Mouse (Mus musculus): ENCODE data around the gene Hao2. TPM values are rescaled to one million over a fixed set of nuclear protein-coding genes. Genes with fewer than 3 reads are reported as not detected.

Hao2 gene
- total RNA-seq (2021), result not detected
- long read RNA-seq, experiment 1, result 0 reads
- long read RNA-seq, experiment 2, result 0 reads

DNA sequence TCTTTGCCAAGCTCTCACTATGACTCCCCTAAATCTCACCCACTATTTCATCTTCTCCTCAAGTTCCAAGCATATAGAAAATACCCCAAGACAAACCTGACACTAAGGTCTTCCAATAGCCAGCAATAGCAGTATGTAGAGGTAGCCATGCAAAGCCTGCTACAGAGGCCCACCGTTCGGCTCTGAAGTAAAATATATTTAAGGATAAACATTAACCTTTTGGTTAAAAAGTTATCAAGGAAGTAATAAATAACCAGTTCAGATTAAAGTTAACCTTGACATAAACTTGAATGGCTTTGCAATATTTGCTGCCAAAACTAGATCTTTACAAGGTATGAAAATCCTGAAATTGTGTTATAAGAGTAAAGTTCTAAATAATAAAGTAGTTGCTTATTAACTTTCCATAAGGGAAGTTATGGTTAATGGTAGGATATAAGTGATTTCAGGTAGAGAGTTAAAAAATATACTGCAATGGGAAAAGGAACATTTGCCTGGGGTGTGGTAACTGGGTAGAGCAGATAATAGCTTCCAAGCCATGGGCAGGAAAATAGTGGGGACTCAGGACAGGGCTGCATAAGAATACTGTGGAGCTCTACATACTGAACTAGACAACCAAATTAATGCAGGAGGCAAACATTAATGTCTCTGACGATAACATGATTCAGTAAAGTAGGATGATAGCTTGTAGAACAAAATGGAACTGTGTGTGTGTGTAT, at the start of gene Hao2:
TSS of gene Hao2 (minus strand) at position 183 of the 716 bp plus-strand sequence.
- no peak for DNase-seq

GRCm38 (mm10) chr3:98941601-98942000, 48.6 kb upstream of the Hao2 start:
- no peak for DNase-seq

DNA sequence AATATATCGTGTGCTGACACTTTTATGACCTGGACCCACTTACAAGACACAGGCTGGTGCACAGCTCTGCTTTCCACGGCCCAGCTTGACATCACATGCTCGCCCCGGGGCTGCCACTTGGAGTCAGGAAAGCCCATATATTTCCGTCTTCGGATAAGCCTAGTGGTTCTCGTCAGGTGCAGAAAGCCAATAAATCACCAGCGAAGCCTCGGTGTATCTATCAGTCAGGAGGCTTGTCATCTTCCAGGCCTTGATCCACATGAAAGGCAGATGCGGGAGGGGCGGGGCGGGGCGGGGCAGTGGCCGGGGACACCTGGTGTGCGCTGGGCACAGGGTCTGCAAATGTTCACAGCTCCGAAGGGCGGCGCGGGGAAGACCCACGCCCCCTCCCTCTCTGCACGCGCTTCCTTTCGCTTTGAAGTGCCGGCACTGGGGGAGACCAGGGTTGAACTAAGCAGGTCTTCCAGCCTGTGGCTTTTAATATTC, 48.1 kb upstream of the Hao2 start:
- DNase-seq, result no peak

- no peak for DNase-seq
These were observed 47.2 kb upstream of the Hao2 start for GRCm38 (mm10) chr3:98940225-98940624.

DNA sequence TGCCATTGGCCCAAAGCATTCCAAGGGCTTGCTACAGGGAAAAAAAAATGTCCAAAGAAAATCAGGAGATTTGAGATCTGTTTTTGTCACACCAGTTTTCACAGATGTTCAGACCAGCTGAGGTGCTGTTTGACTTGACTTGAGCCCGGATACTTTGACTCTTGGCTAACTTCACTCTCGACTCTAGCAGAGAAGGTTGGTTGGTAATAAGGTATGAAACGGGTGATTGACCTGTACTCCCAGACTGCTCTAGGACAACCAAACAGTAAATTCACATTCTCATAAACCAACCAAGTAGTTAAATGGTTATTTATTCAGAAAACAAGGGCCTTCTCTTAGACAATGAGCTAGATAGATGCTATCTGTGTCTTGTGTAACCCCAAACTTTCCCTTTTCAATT, 43.4 kb upstream of the Hao2 start:
- DNase-seq, result no peak

GRCm38 (mm10) chr3:98934601-98935000, 41.6 kb upstream of the Hao2 start:
- no peak for DNase-seq

GRCm38 (mm10) chr3:98934041-98934440, 41.0 kb upstream of the Hao2 start:
- DNase-seq, result no peak

DNA sequence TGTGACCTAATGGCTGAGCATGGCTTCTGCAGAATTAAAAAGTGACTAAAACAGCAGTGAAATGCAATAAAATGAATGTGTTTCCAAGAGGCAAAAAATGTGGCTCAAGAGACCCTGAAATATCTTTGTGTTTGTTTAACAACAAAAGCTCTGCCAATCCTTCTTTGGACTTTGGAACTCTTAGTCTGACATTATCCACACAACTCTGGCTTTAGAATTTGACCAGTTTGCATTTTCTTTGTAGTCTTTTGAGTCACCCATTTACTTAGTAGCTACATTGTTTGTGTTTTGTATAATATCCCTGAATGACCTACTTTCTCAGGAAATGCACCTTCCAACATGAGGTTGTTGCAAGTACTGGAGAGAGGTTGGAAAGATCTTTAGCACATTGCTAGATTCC, 39.4 kb upstream of the Hao2 start:
- no peak for DNase-seq

GRCm38 (mm10) chr3:98931836-98932235, 38.8 kb upstream of the Hao2 start:
- DNase-seq, result no peak

- DNase-seq, result no peak
These were observed 27.4 kb upstream of the Hao2 start for GRCm38 (mm10) chr3:98920417-98920816.

- DNase-seq, result no peak
These were observed 24.2 kb upstream of the Hao2 start for GRCm38 (mm10) chr3:98917260-98917659.

- DNase-seq, result no peak
These were observed 23.8 kb upstream of the Hao2 start for GRCm38 (mm10) chr3:98916856-98917255.

GRCm38 (mm10) chr3:98915659-98916058, 22.6 kb upstream of the Hao2 start:
- DNase-seq, result peak; percentile 1 to 49

DNA sequence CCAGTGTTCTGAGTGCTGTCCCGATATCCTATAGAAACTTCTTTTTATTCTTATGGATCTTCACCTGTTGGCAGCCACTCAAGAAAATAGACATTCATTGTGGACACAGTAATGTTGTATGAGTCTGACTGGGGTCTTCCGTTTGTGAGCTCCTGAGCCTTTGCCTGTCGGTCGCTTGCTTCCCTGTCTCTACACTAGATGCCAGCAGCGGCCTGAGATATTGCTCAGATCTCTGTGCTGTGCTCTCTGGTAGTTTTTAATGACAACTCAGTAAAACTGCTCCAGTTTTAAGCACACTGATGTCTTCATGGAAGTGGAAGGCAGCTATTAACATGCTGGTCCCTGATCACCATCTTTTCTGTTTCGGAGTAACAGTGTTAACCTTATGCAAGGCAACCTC, 20.6 kb upstream of the Hao2 start:
- DNase-seq, result no peak

DNA sequence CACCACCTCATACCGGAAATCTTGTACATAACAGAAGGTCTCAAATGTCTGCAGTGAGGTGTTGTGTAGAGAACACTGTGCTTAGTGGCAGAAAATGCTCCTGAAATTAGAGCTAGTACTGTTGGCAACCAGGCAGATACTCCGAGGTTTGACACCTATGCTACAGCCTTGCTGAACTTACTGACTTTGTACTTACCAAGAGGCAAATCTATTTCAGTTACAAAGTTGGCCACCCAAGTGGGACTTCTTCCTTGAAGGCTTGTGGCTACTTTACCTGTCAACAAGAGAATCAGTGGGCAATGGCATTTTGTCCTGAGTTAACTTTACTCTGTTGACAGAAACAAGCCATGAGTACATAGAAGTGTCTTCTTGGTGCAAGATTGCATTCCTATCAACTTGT, 4.6 kb upstream of the Hao2 start:
- no peak for DNase-seq

- peak in 1 of 2 experiments; percentile 13 for DNase-seq
These were observed 2.1 kb upstream of the Hao2 start for GRCm38 (mm10) chr3:98895071-98895601.

- DNase-seq, result no peak
These were observed 2.6 kb downstream of the Hao2 start for GRCm38 (mm10) chr3:98890430-98890829.

GRCm38 (mm10) chr3:98888206-98888605, 4.8 kb downstream of the Hao2 start:
- no peak for DNase-seq

DNA sequence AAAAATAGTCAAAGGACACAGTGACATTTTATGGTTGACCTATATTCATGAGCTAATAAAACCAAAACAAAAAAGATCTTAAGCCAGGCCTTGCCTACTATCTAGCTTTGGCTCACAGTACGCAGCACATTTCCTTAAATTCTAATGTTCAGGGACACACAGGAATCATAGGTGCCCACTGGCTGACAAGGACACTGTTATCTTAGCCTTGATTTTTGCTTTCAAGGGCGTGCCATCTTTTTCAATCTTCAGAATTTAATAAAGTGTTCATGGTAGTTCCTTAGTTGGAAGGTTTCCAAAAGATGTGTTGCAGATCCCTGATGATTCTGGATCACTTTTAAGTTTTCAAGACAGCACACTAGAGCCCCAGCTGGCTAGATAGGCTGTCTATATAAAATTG, 12.2 kb downstream of the Hao2 start:
- DNase-seq, result no peak

GRCm38 (mm10) chr3:98880216-98880615, 12.8 kb downstream of the Hao2 start:
- DNase-seq, result no peak

- DNase-seq, result no peak
These were observed 24.8 kb downstream of the Hao2 start for GRCm38 (mm10) chr3:98868219-98868618.

GRCm38 (mm10) chr3:98862800-98863199, 30.2 kb downstream of the Hao2 start:
- DNase-seq, result no peak

GRCm38 (mm10) chr3:98859576-98859975, 33.5 kb downstream of the Hao2 start, which contains the start of gene Hsd3b1:
Gene Hsd3b1 (minus strand): TSS chr3:98859794.
- no peak for DNase-seq

GRCm38 (mm10) chr3:98858051-98858450, 35.0 kb downstream of the Hao2 start:
- no peak for DNase-seq

Data from heart, adult 18-20 months (tissue).